Mouse (Mus musculus) hindbrain, embryonic 10.5 days (tissue): ENCODE measurements around the gene Ccdc24. TPM values are rescaled to one million over a fixed set of nuclear protein-coding genes. Genes with fewer than 3 reads are reported as not detected.

ENCODE experiments used
- DNase-seq: peaks from one replicate; pipeline ENCODE4 v3.0.0-alpha.2; 2017; ENCODE audit warnings: low spot score
- H3K27ac ChIP-seq: fragments of 300-500 bp; sonication (generic); 2 replicates; pipeline ENCODE4 v1.5.1; 2016; ENCODE audit warnings: mild to moderate bottlenecking, moderate library complexity
- H3K27me3 ChIP-seq: fragments of 300-500 bp; sonication (generic); 2 replicates; pipeline ENCODE4 v1.6.1; 2016; ENCODE audit warnings: mild to moderate bottlenecking; ENCODE audit not compliant: poor library complexity, insufficient read depth, severe bottlenecking
- H3K36me3 ChIP-seq: fragments of 300-500 bp; sonication (generic); 2 replicates; pipeline ENCODE4 v1.6.1; 2016; ENCODE audit warnings: mild to moderate bottlenecking, moderate library complexity
- H3K4me1 ChIP-seq: fragments of 300-500 bp; sonication (generic); replicated peaks from 2 replicates; pipeline ENCODE4 v1.6.1; 2016; ENCODE audit warnings: mild to moderate bottlenecking
- H3K4me3 ChIP-seq: fragments of 300-500 bp; sonication (generic); 2 replicates; pipeline ENCODE4 v1.5.1; 2016; ENCODE audit warnings: mild to moderate bottlenecking, moderate library complexity
- H3K9me3 ChIP-seq: fragments of 300-500 bp; sonication (generic); 2 replicates; pipeline ENCODE4 v1.6.1; 2016; ENCODE audit warnings: mild to moderate bottlenecking, moderate library complexity
- WGBS: fragments of 180-500 bp; shearing (Covaris S2); methylation state at CpG from one replicate; pipeline ENCODE4 v1.1.7; 2016; 5-methylcytosine and 5-hydroxymethylcytosine counted together
- polyA plus RNA-seq: library from polyadenylated mRNA; unstranded; fragments of >200 nt; fragmentation: Nextera tagmentation; extraction: Ambion mirVana; gene quantifications from 2 replicates; pipeline ENCODE4 v1.2.1, GENCODE M21; 2016

The Ccdc24 gene
- polyA plus RNA-seq, 1 experiment from 2014 or later: 2.4 TPM

DNA sequence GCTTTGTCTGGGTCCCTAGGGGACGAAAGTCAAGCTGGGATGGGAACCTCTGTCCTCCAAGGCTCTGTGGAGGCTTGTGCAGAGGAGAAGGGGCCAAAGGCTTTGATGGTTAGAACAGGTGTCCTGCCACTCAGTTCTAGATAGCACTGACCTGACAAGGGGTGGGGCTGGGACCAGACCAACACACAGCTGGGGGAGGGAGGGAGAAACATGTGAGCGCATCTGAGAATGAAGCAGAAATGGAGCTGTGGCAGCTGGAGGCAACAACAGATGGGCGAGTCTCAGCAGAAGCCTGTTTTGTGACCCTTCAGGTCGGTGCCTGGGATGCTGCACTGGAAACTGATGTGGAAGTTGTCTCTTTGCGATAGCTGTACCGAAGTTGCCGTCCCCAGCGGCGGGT lies 3.0 kb downstream of the Ccdc24 start:
- H3K4me3 ChIP-seq: no peak overlapping the region
- peaks cover 59% of the 10 kb centered on the region for H3K4me1 ChIP-seq
- H3K36me3 ChIP-seq: peaks cover 13% of the 10 kb centered on the region
- H3K27ac ChIP-seq: no peak overlapping the region
- no peaks in the 10 kb centered on the region for H3K9me3 ChIP-seq
- peaks cover 15% of the 10 kb centered on the region for H3K27me3 ChIP-seq
- DNase-seq: no peak
- 77% methylated on average over 9 of the region's 9 CpGs for WGBS

DNA sequence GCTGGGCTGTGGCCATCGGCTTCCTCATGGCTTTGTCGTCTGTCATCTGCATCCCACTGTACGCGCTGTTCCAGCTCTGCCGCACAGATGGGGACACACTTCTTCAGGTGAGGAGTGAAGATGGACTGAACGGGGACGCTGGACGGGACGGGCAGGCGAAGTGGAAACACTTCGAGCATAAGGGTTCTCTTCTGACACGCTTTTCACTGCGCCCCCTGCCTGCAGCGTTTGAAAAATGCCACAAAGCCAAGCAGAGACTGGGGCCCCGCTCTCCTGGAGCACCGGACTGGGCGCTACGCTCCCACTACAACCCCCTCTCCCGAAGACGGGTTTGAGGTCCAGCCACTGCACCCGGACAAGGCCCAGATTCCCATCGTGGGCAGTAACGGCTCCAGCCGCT lies 4.5 kb downstream of the Ccdc24 start:
- Histone ChIP-seq H3K27me3 (peaks cover 15% of the 10 kb centered on the region), H3K27ac (peak overlapping the region; percentile 37; the same call in 1 of the 2 replicates), H3K4me3 (no peak overlapping the region), H3K9me3 (no peaks in the 10 kb centered on the region), H3K36me3 (no peaks in the 10 kb centered on the region), H3K4me1 (peaks cover 57% of the 10 kb centered on the region)
- WGBS: 21% methylated on average over 24 of the region's 24 CpGs
- DNase-seq: peak; percentile 71

DNA sequence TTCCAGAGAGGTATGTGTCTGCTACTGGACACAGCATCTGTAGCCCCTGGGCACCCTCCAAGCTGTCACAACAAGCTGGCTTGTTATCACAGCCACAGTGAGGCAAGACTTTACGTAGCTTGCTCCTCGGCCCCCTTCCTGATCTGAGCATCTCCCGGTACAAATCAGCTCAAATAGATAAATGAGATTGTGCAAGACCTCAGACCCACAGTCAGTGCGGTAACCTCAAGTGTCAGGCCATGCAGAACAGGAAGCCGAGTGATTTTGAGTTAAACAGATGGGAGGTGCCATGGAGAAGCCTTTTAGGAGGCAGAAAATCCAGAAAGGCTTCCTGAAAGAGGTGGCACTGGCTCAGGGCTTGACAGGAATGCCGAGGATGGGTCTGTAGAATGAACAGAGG lies 5.4 kb downstream of the Ccdc24 start:
- 81% methylated on average over 6 of the region's 6 CpGs for WGBS
- H3K4me1 ChIP-seq: peaks cover 57% of the 10 kb centered on the region
- no peaks in the 10 kb centered on the region for H3K9me3 ChIP-seq
- no peaks in the 10 kb centered on the region for H3K36me3 ChIP-seq
- DNase-seq: no peak
- H3K4me3 ChIP-seq: no peak overlapping the region
- H3K27me3 ChIP-seq: peaks cover 15% of the 10 kb centered on the region
- no peak overlapping the region for H3K27ac ChIP-seq

DNA sequence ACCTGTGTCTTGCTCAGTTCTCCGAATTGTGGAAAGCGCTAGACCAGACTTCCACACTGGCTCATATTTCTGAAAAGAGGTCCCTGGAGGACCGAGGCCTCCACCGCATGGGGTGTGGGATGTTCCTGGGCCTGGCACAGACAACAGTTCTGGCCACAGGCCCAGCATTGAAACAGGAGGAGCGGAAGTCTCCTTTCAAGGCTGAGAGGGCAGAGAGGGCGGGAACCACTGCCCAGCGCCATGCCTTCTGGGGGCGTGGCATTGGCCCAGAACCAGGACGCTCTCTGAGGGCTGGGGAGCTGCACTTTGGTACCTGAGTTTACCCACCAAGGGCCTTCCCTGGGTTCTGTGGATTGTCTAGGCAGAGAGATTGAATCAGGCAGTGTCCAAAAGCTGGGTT lies 6.3 kb downstream of the Ccdc24 start:
- WGBS: 61% methylated on average over 9 of the region's 9 CpGs
- Histone ChIP-seq H3K27ac (no peak overlapping the region), H3K9me3 (no peaks in the 10 kb centered on the region), H3K36me3 (no peaks in the 10 kb centered on the region), H3K4me3 (no peak overlapping the region), H3K27me3 (peaks cover 15% of the 10 kb centered on the region), H3K4me1 (peaks cover 53% of the 10 kb centered on the region)
- DNase-seq: no peak

DNA sequence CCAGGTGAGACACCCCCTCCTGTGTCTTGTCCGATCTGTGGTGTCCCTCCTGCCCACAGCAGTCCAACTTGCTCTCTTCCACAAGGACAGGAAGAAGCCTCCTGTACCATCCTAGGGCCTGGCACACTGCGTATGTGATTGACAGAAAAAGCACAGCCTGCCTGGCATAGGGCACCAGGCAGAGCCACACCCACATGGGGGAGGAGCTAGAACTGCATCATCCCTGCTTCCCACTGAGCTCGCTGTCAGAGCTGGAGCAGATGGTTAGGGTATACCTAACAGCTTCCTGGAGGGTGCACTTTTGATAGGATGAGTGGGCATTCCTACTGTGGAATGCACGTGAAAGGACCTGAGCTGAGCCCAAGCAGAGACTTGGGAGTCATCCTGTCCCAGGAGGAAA lies 9.5 kb downstream of the Ccdc24 start:
- H3K4me1 ChIP-seq: peaks cover 32% of the 10 kb centered on the region
- H3K27ac ChIP-seq: no peak overlapping the region
- no peaks in the 10 kb centered on the region for H3K36me3 ChIP-seq
- H3K9me3 ChIP-seq: no peaks in the 10 kb centered on the region
- WGBS: 44% methylated on average over 4 of the region's 4 CpGs
- DNase-seq: no peak
- H3K4me3 ChIP-seq: no peak overlapping the region
- H3K27me3 ChIP-seq: peaks cover 9% of the 10 kb centered on the region

DNA sequence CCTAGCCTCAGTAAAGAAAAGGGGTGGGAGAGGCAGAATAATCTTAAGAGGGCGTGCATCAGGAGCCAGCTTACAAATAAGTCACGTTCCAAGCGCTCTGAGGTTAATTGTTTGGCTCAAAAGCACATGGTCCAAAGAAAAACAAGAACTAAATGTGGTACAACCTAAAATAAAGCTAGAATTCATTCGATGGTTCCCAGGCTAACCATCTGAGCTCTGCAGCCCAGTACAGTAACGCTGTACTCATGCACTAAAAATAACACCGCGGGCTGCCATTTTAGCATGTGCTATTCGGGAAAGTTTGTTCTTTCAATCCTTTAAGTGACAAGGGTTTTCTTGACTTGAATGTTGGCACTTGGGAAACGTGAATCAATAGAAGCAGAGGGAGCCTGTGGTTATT lies 11.8 kb downstream of the Ccdc24 start:
- Histone ChIP-seq H3K36me3 (peaks cover 4% of the 10 kb centered on the region; the same call in 1 of the 2 replicates), H3K9me3 (no peaks in the 10 kb centered on the region), H3K4me1 (peaks cover 25% of the 10 kb centered on the region), H3K4me3 (no peak overlapping the region), H3K27ac (no peak overlapping the region), H3K27me3 (0 out of 2 replicates have a peak, but pooled peaks cover 3% of the 10 kb centered on the region)
- DNase-seq: no peak
- 91% methylated on average over 9 of the region's 9 CpGs for WGBS

DNA sequence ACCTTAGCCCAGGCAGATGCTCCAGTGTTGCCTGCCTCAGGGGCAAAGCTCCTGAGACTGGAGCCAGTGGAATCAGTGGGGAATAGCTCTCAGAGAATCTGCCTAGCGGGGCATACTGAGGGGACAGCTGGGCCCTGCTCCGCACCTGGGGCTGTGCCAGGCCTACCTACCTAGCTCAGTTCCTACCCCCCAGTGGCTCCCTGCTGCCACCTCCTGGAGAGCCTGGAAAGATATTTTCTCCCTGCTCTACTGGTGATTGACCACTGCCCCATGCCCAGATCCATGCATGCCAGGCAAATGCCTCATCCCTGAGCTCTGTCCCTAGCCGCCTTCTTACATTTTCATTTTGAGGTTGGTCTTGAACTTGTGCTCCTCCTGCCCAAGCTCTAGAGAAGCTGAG lies 13.6 kb downstream of the Ccdc24 start:
- H3K9me3 ChIP-seq: no peaks in the 10 kb centered on the region
- H3K27ac ChIP-seq: no peak overlapping the region
- H3K4me1 ChIP-seq: peaks cover 32% of the 10 kb centered on the region
- no peak overlapping the region for H3K4me3 ChIP-seq
- no peak for DNase-seq
- H3K36me3 ChIP-seq: peaks cover 4% of the 10 kb centered on the region; the same call in 1 of the 2 replicates
- 0 out of 2 replicates have a peak, but pooled peaks cover 3% of the 10 kb centered on the region for H3K27me3 ChIP-seq
- WGBS: 68% methylated on average over 3 of the region's 3 CpGs

DNA sequence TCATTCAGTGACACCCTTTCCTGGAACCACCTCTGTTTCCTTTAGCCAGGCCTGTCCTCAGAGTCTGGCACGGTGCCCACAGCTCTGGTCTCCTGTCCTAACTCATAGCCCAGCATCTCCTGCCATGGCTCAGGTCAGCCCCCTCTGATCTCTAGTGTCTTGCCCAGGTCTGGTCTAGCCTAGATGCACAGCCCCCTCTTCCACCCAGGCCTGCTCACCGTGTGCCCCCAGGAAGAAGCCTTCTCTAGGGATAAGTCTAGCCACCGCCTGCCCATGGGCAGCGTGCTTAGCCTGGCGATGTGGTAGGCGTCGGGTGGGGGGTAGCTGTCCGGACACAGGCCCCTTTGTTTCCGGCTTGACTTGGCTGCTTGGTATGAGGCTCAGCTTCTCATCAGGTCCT lies 17.2 kb downstream of the Ccdc24 start:
- H3K4me3 ChIP-seq: no peak overlapping the region
- H3K36me3 ChIP-seq: peaks cover 4% of the 10 kb centered on the region; the same call in 1 of the 2 replicates
- H3K9me3 ChIP-seq: no peaks in the 10 kb centered on the region
- H3K27me3 ChIP-seq: 0 out of 2 replicates have a peak, but pooled peaks cover 3% of the 10 kb centered on the region
- WGBS: 81% methylated on average over 9 of the region's 9 CpGs
- peaks cover 33% of the 10 kb centered on the region for H3K4me1 ChIP-seq
- H3K27ac ChIP-seq: peak overlapping the region; percentile 35; the same call in 1 of the 2 replicates
- DNase-seq: no peak

DNA sequence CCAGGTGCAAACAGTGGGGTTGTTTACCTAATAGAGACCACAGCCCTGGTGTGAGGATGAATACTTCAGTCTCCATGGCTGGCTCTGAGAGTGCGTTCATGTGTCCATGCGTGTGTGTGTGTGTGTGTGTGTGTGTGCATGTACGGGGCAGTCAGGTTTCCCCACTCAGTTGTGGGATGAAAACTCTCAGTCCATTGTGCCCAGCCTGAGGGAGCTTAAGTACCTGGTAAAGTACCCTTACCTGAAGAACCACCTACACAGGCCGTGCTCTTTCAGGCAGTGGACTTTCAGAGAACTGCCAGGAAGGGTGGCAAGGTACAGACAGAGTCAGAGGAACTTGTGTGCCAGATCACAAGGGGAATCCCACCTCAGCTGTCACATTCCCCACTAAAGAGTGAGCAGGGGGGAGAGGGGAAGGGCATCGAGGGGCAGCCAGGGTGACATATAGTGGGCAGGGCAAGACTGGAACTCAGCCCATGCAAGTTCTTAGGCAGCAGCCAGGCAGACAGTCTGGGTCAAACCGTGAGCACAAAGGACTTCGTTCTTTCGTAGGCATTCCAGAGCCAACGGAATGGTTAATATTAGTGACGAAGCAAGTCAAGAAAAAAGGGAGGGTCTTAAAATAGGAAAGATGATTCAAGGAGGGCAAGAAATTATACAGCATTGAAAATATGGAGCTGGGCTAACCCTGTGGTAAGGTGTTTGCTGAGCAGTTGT lies 20.0 kb downstream of the Ccdc24 start:
- DNase-seq: no peak
- Histone ChIP-seq H3K36me3 (peaks cover 4% of the 10 kb centered on the region; the same call in 1 of the 2 replicates), H3K9me3 (no peaks in the 10 kb centered on the region), H3K27ac (no peak overlapping the region), H3K27me3 (no peaks in the 10 kb centered on the region), H3K4me1 (peaks cover 50% of the 10 kb centered on the region), H3K4me3 (no peak overlapping the region)
- WGBS: 89% methylated on average over 10 of the region's 10 CpGs

DNA sequence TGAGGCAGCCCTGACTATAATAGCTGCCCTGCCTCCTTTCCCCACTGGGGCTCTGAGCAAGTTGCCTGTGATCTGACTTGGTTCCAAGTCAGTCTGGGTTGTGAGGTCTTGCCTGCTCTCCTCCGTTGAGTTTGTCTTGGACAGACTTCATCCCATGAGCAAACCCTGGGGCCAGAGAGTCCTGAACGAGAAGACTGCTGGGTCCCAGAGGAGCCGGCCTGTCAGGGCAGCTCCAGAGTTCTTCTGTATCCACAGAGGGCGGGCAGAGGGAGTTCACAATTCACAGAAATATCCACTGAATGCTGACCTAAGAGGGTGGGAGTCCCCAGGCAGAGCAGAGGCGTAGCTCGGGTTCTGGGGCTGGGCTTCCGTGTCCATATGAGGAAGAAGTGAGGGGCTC lies 21.5 kb downstream of the Ccdc24 start:
- no peaks in the 10 kb centered on the region for H3K27me3 ChIP-seq
- no peak overlapping the region for H3K4me3 ChIP-seq
- DNase-seq: no peak
- no peaks in the 10 kb centered on the region for H3K36me3 ChIP-seq
- peak overlapping the region; percentile 40; the same call in 1 of the 2 replicates for H3K27ac ChIP-seq
- H3K9me3 ChIP-seq: no peaks in the 10 kb centered on the region
- peaks cover 50% of the 10 kb centered on the region for H3K4me1 ChIP-seq
- WGBS: 80% methylated on average over 7 of the region's 7 CpGs

DNA sequence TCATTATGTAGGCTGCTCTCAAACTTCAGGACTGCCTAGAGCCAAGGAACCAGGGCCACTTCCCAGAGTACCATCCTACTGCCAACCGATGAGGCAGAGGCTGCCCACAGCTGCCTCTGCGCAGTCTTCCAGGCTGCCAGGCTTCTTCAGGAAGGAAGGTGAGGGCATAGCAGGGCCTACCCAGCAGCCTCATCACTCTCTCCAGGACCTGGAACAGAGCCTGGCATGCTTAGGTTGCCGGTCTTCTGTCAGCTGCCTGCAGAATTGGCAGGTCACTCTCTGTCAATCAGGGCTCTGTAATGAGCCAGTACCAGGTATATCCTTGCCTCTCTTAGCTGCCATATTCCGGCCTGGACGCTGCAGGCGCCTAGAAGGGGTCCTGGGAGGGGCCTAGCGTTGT lies 22.2 kb downstream of the Ccdc24 start:
- DNase-seq: no peak
- no peaks in the 10 kb centered on the region for H3K36me3 ChIP-seq
- no peaks in the 10 kb centered on the region for H3K27me3 ChIP-seq
- peak overlapping the region; percentile 79 for H3K27ac ChIP-seq
- no peaks in the 10 kb centered on the region for H3K9me3 ChIP-seq
- 77% methylated on average over 7 of the region's 7 CpGs for WGBS
- H3K4me1 ChIP-seq: peaks cover 47% of the 10 kb centered on the region
- H3K4me3 ChIP-seq: no peak overlapping the region

DNA sequence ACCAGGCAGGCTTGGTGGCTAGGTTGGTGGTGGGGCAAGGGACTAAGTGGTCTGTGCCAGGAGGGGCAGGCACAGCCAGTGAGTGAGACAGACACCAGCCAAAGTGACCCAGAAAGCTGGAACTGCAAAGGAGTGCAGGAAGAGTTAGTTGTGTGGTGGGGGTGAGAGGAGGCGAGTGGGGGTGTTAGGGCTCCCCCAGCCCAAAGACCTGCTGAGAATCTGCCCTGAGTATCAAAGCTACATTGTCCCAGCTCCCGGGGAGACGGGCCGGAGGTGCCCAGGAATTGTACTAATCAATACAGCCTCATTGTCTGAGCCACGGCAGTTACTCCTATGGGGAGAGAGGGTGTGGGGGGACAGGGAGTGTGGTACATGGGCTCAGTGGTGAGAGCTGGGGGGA lies 22.9 kb downstream of the Ccdc24 start:
- no peaks in the 10 kb centered on the region for H3K27me3 ChIP-seq
- peaks cover 48% of the 10 kb centered on the region for H3K4me1 ChIP-seq
- no peak for DNase-seq
- H3K4me3 ChIP-seq: peak overlapping the region; percentile 20
- H3K9me3 ChIP-seq: no peaks in the 10 kb centered on the region
- WGBS: 22% methylated on average over 5 of the region's 5 CpGs
- peak overlapping the region; percentile 79 for H3K27ac ChIP-seq
- no peaks in the 10 kb centered on the region for H3K36me3 ChIP-seq

DNA sequence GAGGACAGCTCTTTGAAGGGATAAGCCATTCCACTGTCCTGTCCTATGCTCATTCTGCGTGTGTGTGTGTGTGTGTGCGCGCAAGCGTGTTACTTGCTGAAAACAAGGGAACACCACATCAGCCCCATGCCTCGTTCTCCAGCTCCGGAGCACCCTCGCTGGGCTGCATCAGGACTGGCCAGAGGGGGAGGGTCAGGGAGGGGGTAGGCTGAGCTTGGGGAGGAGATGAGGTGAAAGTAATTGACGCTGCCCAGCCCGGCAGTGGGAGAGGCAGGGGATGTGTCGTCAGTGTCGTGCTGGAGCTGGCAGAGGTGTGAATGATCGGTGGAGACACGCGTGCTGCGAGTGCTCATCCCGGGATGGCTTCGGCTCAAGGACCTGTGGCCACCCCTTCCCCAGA lies 23.3 kb downstream of the Ccdc24 start:
- no peaks in the 10 kb centered on the region for H3K27me3 ChIP-seq
- peaks cover 49% of the 10 kb centered on the region for H3K4me1 ChIP-seq
- H3K9me3 ChIP-seq: no peaks in the 10 kb centered on the region
- 57% methylated on average over 17 of the region's 17 CpGs for WGBS
- H3K4me3 ChIP-seq: peak overlapping the region; percentile 20; the same call in 1 of the 2 replicates
- peak overlapping the region; percentile 79 for H3K27ac ChIP-seq
- no peak for DNase-seq
- no peaks in the 10 kb centered on the region for H3K36me3 ChIP-seq
